Mouse (Mus musculus): ENCODE measurements at regions not wholly inside any gene's neighbourhood (a gene's known extent, or its start where the extent isn't known, plus 50 kb on each side); places are given as distances from the start of the nearest gene placed in this dataset.

GRCm38 (mm10) chr7:95849874-95850273, 321.2 kb upstream of the Tenm4 start:
- no peak for TF ChIP-seq CTCF (IDR thresholded peaks at IDR 0.05; ENCODE audit: extremely low read depth, insufficient read depth, low read length)
- no peak for TF ChIP-seq POLR2A (IDR thresholded peaks at IDR 0.05; ENCODE audit: extremely low read depth, insufficient read depth, low read length)
